Mouse (Mus musculus): ENCODE data around the gene Cd55b.

Cd55b gene

GRCm38 (mm10) chr1:130342429-130342828 is 80.4 kb downstream of the Cd55b start:
- no peak for DNase-seq (ENCODE audit: extremely low spot score)

Data from embryo, embryonic 9.5 days (tissue).